Mouse (Mus musculus) urinary bladder, postnatal 10 days (tissue): ENCODE data around the gene Foxp1.
A peak's percentile ranks its signal among the peaks of the same experiment; 100 is the strongest.

ENCODE experiments used
- DNase-seq: peaks from one replicate; pipeline ENCODE4 v3.0.0; 2022; ENCODE audit warnings: low spot score

Foxp1 gene

GRCm38 (mm10) chr6:99047322-99047721, 475.2 kb downstream of the Foxp1 start:
- DNase-seq, result no peak

GRCm38 (mm10) chr6:99045845-99046788, 476.4 kb downstream of the Foxp1 start:
- no peak for DNase-seq

- DNase-seq, result no peak
These were observed 478.4 kb downstream of the Foxp1 start for GRCm38 (mm10) chr6:99043932-99044664.

GRCm38 (mm10) chr6:99043226-99043625, 479.3 kb downstream of the Foxp1 start:
- DNase-seq, result no peak

- DNase-seq, result no peak
These were observed 480.2 kb downstream of the Foxp1 start for GRCm38 (mm10) chr6:99042175-99042954.

GRCm38 (mm10) chr6:99038977-99039376, 483.5 kb downstream of the Foxp1 start:
- no peak for DNase-seq

- no peak for DNase-seq
These were observed 486.8 kb downstream of the Foxp1 start for GRCm38 (mm10) chr6:99035459-99036375.

GRCm38 (mm10) chr6:99033062-99033461, 489.5 kb downstream of the Foxp1 start:
- no peak for DNase-seq

GRCm38 (mm10) chr6:99031321-99031903, 491.1 kb downstream of the Foxp1 start:
- no peak for DNase-seq

GRCm38 (mm10) chr6:99030251-99030650, 492.3 kb downstream of the Foxp1 start:
- no peak for DNase-seq

- no peak for DNase-seq
These were observed 493.1 kb downstream of the Foxp1 start for GRCm38 (mm10) chr6:99029438-99029837.

GRCm38 (mm10) chr6:99028989-99029305, 493.6 kb downstream of the Foxp1 start:
- no peak for DNase-seq

GRCm38 (mm10) chr6:99028161-99028988, 494.1 kb downstream of the Foxp1 start:
- DNase-seq, result peak; percentile 36

- no peak for DNase-seq
These were observed 494.9 kb downstream of the Foxp1 start for GRCm38 (mm10) chr6:99027542-99028160.

- DNase-seq, result no peak
These were observed 495.6 kb downstream of the Foxp1 start for GRCm38 (mm10) chr6:99026635-99027541.

GRCm38 (mm10) chr6:99026040-99026439, 496.5 kb downstream of the Foxp1 start:
- no peak for DNase-seq

GRCm38 (mm10) chr6:99024588-99024987, 497.9 kb downstream of the Foxp1 start:
- DNase-seq, result no peak
